Comparison of ENCODE assay signal across 7 mouse cellular contexts in the genomic region with DNA sequence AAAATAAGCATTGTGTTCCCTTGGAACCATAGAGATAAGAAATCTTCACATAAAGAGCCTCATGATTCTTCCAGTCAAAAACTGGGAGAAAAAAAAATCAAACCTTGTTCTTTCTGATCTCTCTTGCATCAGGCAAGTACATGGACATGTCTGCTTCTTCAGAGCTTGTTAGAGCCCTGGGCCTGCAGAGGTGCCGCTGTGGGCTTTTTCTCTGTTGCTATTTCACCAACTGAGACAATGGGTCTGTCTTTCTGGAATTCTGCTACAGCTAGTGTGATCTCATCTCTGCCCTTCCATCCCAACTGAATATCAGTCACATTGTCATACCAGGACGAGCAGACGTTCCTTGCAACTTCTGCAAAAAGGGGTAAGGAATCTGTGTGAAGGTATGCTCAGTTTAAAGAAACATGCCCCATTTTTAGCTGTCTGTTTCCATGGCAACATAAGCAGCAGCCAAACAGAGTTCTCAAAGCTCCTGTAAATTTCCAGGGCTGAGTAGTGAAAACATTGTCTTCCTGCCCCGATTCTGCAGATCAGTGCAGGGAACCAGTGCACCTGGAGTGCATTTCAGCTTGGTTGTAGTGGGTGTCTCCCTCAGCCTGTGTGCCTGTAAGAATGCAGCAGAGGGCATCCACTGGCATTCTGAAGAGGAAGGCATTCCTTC.
DNase-seq lines count a peak whose midpoint lies in the region; ATAC-seq lines count a peak whose summit lies in the region.

No protein-coding gene starts in this region.

- no peak for ATAC-seq in neural tube, embryonic 11.5 days (ENCODE audit: insufficient read depth, low FRiP score, low TSS enrichment)
- 0 out of 2 replicates have a peak, but pooled peaks have one; percentile 48 for ATAC-seq in embryonic facial prominence, embryonic 13.5 days (ENCODE audit: insufficient number of reproducible peaks, insufficient read depth, low FRiP score, low TSS enrichment, low read depth)
- no peak for ATAC-seq in intestine, embryonic 15.5 days
- peak; percentile 37; the same call in 1 of the 2 replicates for ATAC-seq in midbrain, embryonic 13.5 days

- H3K4me3 ChIP-seq in neural tube, embryonic 11.5 days (ENCODE audit: low read depth, low read length), result no peak overlapping the region
- H3K4me3 ChIP-seq in embryonic facial prominence, embryonic 13.5 days, result no peak overlapping the region
- H3K4me3 ChIP-seq in intestine, embryonic 15.5 days (replicated peaks), result no peak overlapping the region
- H3K4me3 ChIP-seq in midbrain, embryonic 13.5 days (replicated peaks), result no peak overlapping the region

- no peaks in the 10 kb centered on the region for H3K36me3 ChIP-seq in neural tube, embryonic 11.5 days (ENCODE audit: control insufficient read depth, insufficient read depth, low read length)
- H3K36me3 ChIP-seq in embryonic facial prominence, embryonic 13.5 days, result no peaks in the 10 kb centered on the region
- no peaks in the 10 kb centered on the region for H3K36me3 ChIP-seq in intestine, embryonic 15.5 days
- no peaks in the 10 kb centered on the region for H3K36me3 ChIP-seq in midbrain, embryonic 13.5 days

- H3K9me3 ChIP-seq in neural tube, embryonic 11.5 days (ENCODE audit: control insufficient read depth, low read length), result no peaks in the 10 kb centered on the region
- no peaks in the 10 kb centered on the region for H3K9me3 ChIP-seq in embryonic facial prominence, embryonic 13.5 days
- H3K9me3 ChIP-seq in intestine, embryonic 15.5 days, result no peaks in the 10 kb centered on the region
- no peaks in the 10 kb centered on the region for H3K9me3 ChIP-seq in midbrain, embryonic 13.5 days

- H3K27ac ChIP-seq in neural tube, embryonic 11.5 days (ENCODE audit: low read depth, low read length), result no peak overlapping the region
- peak overlapping the region; percentile 55; the same call in 1 of the 2 replicates for H3K27ac ChIP-seq in embryonic facial prominence, embryonic 13.5 days
- H3K27ac ChIP-seq in intestine, embryonic 15.5 days, result 0 out of 2 replicates have a peak overlapping the region, but pooled peaks have one; percentile 19
- peak overlapping the region; percentile 44; the same call in 1 of the 2 replicates for H3K27ac ChIP-seq in midbrain, embryonic 13.5 days

- no peak overlapping the region for H3K9ac ChIP-seq in neural tube, embryonic 11.5 days (ENCODE audit: low read length)
- H3K9ac ChIP-seq in embryonic facial prominence, embryonic 13.5 days, result no peak overlapping the region
- no peak overlapping the region for H3K9ac ChIP-seq in intestine, embryonic 15.5 days
- H3K9ac ChIP-seq in midbrain, embryonic 13.5 days (replicated peaks), result no peak overlapping the region

- WGBS in neural tube, embryonic 11.5 days, result 45% methylated on average over 4 of the region's 4 CpGs
- 29% methylated on average over 4 of the region's 4 CpGs for WGBS in embryonic facial prominence, embryonic 13.5 days
- 16% methylated on average over 4 of the region's 4 CpGs for WGBS in intestine, embryonic 15.5 days
- 20% methylated on average over 4 of the region's 4 CpGs for WGBS in midbrain, embryonic 13.5 days

- no peak overlapping the region for H3K4me2 ChIP-seq in neural tube, embryonic 11.5 days (ENCODE audit: low read depth)
- H3K4me2 ChIP-seq in embryonic facial prominence, embryonic 13.5 days, result no peak overlapping the region
- no peak overlapping the region for H3K4me2 ChIP-seq in intestine, embryonic 15.5 days (replicated peaks)
- H3K4me2 ChIP-seq in midbrain, embryonic 13.5 days (replicated peaks), result no peak overlapping the region

- no peaks in the 10 kb centered on the region for H3K27me3 ChIP-seq in neural tube, embryonic 11.5 days (ENCODE audit: control insufficient read depth, insufficient read depth, low read length)
- H3K27me3 ChIP-seq in embryonic facial prominence, embryonic 13.5 days, result no peaks in the 10 kb centered on the region
- no peaks in the 10 kb centered on the region for H3K27me3 ChIP-seq in intestine, embryonic 15.5 days (replicated peaks)
- no peaks in the 10 kb centered on the region for H3K27me3 ChIP-seq in midbrain, embryonic 13.5 days

- H3K4me1 ChIP-seq in neural tube, embryonic 11.5 days (ENCODE audit: control insufficient read depth, insufficient read depth, low read length), result peaks cover 2% of the 10 kb centered on the region; the same call in 1 of the 2 replicates
- peaks cover 29% of the 10 kb centered on the region for H3K4me1 ChIP-seq in embryonic facial prominence, embryonic 13.5 days
- H3K4me1 ChIP-seq in intestine, embryonic 15.5 days (replicated peaks), result peaks cover 18% of the 10 kb centered on the region
- H3K4me1 ChIP-seq in midbrain, embryonic 13.5 days (replicated peaks), result peaks cover 20% of the 10 kb centered on the region

- DNase-seq in neural tube, embryonic 11.5 days (ENCODE audit: low spot score), result peak; percentile 18
- no peak for DNase-seq in neural tube, embryonic 10.5 days (ENCODE audit: extremely low spot score, low spot score)
- no peak for DNase-seq in ovary, postnatal 10 days (ENCODE audit: low spot score)
- DNase-seq in B cell, adult 2 months, result no peak

Comparison
In these comparisons a context has a peak if more than half of its experiments do, and no peak if none do; other contexts are left out.
1. ATAC-seq: peak in embryonic facial prominence, embryonic 13.5 days (single experiment) and midbrain, embryonic 13.5 days (single experiment); none in neural tube, embryonic 11.5 days (single experiment) and intestine, embryonic 15.5 days (single experiment).